Mouse (Mus musculus) granulocyte monocyte progenitor cell, adult 5-6 weeks (primary cell): ENCODE measurements at regions not wholly inside any gene's neighbourhood (a gene's known extent, or its start where the extent isn't known, plus 50 kb on each side); places are given as distances from the start of the nearest gene placed in this dataset.

Source experiments
- ATAC-seq: replicated peaks from 2 replicates; pipeline ENCODE4 v1.8.0; 2016; ENCODE audit warnings: mild to moderate bottlenecking, moderate TSS enrichment, inconsistent platforms; ENCODE audit not compliant: poor library complexity, severe bottlenecking

DNA sequence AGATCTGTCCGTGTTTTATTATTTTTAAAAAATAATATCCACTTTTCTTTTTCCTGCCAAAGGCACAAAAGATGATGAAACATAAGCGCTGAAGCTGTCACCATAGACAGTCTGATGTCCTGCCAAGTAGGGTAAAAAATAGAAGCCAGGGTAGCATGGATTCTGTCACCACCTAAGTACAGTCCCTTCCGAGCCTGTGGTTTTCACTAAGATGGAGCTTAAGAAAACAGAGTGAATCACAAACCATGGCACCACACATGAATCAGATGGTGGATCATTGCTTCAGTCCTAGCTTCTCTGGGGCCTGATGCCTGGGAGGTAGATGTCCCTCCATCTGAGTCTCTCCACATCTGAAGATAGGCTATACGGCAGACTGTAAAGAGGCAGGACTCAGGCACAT lies 55.9 kb upstream of the Fmod start:
- ATAC-seq = no peak

DNA sequence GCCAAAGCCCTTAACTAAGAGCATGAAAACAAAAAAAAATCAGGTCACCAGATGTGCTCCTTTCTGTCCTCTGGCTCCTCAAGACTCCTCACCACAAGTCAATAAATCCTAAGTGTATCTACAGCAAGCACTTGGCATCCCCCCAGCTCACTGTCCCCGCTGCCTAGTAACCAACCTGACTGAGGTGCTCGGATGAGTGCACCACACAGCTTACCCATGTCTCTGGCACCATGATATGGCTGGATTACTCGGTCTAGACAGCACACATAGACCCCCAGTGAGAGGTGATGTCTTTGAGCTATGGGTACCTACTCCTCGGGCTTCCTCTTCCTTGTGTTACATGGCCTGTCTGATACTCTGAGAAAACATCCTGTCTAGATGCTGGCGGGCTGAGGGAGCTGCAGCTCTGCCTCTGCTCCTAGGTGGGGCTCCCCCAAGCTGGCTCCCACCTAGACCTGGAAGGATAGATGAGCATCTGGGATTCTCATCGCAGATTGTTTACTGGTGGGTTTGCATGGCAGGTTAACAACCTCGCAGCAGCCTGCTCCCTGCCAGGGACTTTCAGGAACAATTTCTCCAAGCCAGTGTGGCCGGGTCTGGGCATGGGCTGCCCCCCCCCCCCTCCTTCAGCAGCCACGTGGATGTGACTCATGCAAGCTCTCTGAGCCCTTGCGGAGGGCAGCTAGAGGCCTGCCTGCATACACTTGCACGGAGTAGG lies 57.2 kb upstream of the Prelp start:
- peak; percentile 27; the same call in 1 of the 2 replicates for ATAC-seq

DNA sequence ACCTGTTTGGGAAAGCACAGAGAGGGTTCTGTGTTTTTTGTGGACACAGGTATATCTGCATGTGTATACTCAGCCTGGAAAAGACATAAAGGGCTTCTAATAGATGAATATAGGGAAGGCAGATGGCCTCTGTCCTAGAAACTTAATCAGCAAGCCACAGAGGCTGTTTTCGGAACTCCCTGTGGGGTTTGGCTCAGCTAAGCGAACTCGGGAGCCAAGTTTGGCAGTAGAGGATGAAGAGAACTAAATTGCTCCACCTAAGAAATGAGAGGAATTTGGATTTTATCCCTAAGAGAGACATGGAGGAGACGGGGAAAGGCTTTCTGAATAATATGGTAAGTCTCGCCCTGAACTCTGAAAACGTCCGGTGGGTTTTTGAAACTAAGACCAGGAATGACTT lies 56.0 kb upstream of the Prelp start:
- no peak for ATAC-seq

DNA sequence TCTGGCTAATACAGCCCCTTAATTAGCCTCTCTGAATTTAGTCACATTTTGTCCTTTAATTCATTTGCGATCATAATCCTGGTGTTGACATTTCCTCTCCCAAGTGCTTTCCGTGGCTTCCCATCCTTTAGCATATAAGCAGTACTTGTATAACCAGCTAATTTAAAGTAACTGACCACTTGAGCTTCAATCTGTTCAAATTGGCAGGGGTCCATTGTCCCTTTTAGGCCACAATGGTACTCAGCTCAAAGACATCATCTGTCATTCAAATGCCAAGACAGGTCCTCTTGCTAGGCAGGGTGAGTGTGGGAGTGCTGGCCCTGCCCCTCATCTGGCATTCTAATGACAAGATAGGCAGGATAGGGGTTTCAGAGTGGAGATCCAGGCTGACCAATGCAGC lies 52.6 kb upstream of the Prelp start:
- no peak for ATAC-seq

DNA sequence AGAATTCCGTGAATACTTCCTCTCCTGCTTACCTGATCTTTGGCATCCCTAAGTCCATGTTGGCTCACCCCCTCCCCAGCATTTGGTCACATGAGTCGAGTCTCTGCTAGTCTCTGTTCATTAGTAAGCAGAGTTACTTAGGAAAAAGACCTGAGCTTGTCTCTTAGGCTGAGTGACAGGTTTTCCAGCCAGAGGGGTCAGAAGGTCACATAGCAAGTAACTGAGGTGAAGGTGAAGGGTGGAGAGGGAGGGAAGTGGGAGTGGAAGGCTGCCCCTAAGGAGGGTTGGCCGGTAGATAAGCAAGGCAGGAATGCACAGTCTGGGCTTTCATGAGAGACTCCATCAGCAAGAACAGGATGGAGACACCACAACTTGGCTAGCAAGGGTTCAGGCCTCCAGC lies 50.1 kb upstream of the Prelp start:
- ATAC-seq = no peak
